Mouse (Mus musculus) layer of hippocampus, adult 11-12 months (tissue): ENCODE data around the gene Atp5h.
"Not testable (repeated sequence)": the region's sequence is repeated elsewhere in the genome, so short reads cannot be mapped to it uniquely, and the experiment has no call there.

Experiments used
- DNase-seq: peaks from one replicate; pipeline ENCODE4 v3.0.0; 2022; ENCODE audit warnings: low spot score

Atp5h gene

DNA sequence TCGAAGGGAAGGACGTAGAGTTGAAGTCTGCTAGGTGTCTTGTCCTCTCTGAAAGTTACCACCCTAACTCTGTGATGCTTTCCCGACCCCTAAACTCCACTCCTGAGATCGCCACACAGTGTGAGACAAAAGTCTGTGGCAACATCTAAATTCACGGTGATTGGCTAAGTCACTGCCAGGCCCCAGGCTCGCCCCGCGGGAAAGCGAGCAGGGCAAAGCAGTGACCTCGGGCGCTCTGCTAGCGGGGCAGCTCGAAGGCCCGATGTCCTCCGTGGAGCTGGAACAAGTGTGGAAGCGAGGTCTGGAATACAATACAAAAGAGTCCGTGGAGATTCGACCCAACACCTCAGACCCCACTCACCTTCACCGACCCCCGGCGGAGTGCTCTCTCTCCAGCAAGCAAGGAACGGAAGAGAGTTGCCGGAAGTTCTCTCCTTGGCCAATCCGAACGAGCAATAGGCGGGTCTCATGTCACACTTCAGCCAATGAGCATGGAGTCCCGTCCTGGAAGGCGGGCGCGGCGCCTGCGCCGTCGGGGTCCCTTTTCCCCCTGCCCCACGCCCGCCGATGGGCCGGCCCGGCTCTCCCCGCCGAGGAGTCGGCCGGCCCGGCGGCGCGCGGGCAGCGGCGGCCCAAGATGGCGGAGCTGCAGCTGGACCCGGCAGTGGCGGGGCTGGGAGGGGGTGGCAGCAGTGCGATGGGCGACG is at the start of gene Atp5h, which contains the start of gene Kctd2:
TSS of gene Atp5h (minus strand) at position 432 of the 707 bp plus-strand sequence.
TSS of gene Kctd2 (plus strand) at position 598 of the 707 bp plus-strand sequence.
- peak; percentile 96 for DNase-seq

DNA sequence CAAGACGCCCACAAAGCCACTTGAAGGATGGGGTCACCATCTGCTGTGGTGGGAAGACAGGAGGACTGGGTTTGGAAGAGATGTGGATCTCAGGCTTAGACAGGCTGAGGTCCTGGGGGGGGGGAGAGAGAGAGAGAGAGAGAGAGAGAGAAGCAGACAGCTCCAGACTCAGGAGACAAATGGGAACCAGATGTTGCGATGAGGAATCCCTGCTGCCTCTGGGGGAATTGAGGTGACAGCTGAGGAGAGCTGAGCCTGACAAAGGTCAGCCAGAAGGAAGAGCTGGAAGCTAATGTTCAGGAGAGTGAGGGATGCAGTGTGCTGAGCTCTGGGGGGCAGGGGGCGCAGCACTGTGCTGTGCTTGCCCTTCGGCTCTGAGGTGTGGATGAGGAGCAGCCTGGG is 47.5 kb upstream of the Atp5h start:
- no peak for DNase-seq

DNA sequence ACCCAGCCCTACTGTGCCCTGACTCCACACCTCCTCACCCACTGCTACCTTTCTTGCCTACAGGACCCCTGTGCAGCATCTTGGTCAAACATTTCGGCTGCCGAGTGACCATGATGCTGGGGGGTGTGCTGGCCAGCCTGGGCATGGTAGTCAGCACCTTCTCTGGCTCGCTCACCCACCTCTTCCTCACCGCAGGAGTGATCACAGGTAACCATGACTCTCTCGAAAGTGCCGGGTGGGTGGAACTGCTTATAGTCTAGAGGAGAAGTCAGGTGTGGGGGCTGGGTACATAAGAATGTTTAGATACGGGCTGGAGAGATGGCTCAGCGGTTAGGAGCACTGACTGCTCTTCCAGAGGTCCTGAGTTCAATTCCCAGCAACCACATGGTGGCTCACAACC is 45.1 kb upstream of the Atp5h start:
- no peak for DNase-seq

DNA sequence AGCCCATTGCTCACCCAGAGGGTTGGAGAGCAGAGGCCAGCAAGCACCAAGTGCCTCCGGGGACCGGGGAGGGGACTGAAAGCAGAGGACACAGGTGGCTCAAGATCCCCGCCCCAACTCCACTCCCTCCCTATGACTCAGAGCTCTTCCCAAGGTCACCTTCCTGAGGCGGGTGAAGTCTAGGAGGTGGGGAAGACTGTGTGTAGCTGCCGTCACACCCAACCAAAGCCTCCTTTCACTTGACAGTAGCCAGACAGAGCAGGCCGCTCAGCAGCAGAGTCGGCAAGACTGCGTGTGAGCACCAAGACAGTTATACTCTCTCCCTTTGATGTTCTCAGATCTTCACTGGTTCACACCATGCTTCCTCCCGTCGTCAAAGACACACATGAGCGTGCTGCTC is 43.6 kb upstream of the Atp5h start:
- DNase-seq, result no peak

DNA sequence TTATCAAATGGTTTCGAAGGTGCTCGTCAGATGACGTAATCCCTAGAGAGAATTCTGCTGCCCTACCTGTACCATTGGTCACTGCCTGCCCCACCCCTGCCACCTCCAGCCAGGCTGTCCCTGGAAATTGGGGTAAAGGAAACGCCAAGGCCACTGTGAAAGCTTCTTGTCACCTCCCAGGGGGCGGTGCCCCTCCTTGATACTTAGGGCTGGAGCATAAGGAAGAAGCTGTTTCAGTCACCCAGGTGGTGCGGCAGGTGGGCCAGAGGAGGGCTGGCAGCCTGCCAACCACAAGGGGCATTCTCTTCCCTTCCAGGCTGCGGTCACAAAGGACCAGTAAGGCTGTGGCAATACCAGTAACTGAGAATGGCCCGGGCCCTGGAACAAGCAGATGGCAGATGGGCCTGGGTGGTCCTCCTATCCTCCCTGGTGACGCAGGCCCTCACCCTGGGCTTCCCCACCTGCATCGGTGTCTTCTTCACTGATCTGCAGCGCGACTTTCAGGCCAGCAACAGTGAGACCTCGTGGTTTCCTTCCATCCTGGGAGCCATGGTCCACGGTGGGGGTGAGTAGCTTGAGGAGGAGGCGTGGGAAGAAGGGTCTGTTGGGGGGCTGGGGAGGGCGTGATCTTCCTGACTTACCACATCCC is 42.6 kb upstream of the Atp5h start, which contains the start of gene Slc16a5:
TSS of gene Slc16a5 (plus strand) at position 232 of the 649 bp plus-strand sequence.
- DNase-seq, result no peak

DNA sequence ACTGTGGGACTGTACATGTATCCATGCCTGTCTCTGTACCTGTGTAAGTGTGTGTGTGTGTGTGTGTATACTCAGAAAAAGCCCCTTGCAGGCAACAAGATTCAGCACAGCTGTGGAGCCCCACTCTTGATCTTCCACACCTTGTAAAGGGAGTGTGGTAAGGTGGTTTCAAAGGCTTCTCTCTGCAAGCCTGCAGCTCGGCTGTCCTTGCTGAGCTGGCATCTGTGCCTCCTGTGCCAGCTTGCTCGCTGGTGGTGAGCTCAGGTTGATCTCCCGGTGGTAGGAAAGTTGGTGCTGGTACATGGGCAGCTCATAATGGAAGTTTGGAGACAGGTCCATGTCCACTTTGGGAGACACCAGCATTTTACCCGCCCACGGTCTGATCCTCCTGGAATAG is 42.1 kb upstream of the Atp5h start:
- DNase-seq, result no peak

DNA sequence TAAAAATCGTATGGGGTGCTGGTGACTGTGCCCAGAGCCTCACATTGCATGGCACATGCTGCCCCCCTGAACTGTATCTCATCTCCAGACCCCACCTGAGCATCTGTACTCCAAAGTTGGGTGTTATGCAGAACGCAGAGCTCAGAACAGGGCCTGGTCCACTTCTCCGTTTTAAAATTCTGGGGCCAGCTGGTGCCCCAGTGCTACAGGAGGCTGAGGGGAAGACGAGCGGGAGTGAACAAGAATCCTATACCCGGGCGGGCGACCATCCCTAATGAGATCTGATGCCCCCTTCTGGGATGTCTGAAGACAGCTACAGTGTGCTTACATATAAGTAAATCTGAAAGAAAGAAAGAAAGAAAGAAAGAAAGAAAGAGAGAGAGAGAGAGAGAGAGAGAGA is 41.2 kb upstream of the Atp5h start:
- no peak for DNase-seq

DNA sequence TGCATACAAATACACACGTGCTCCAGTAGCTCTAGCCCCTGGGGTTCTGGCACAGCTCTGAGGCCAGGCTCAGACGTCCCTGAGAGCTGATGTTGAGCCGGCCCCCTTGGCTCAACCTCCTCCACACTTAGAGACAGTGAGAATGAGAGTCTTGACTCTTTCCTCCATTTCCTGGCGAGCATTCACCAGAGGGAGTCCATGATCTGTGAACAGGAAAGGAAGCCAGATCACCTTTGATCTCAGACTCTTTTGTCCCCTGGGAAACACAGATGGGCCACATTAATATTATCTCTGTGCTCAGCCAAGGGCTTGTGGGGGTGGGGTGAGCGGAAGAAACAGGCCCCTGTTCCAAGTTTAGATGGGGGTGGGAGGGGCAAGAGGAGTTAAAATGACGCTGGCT is 37.6 kb upstream of the Atp5h start:
- no peak for DNase-seq

DNA sequence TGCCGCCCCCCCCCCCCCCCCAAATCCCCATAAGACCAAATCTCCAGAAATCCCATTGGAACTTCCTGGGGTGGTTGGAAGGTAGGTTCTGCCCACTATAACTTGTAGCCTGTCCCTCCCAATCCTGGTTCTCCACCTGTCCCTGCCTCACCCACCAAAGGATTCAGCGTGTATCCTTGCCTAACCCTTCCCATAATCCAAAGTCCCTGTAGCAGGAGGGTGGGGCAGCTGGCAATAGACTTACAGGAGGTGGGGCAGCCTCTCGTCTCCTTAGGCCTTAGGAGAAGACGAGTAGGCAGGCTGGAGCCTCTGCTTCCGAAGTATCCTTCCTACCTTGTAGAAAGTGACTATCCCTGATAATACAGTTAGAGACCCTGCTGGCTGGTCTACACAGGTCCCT is 36.4 kb upstream of the Atp5h start:
- DNase-seq, result no peak

DNA sequence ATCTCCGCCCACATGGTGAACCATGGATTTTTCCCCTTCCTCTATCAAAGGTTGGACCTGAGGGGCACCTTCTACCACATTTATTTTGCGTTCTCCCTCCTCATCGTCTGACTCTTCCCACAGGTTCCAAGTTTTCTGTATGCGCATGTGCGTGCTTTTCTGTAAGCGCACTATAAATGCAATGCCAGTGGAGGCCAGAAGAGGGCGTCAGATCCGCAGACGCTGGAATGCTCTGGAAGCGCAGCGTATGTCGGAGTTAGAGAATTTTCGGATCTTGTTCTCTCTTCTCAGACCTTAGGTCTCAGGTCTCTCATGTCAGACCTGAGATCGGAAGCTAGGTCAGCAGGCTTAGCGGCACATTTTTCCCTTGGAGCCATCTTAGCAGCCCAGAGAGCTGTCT is 35.9 kb upstream of the Atp5h start:
- no peak for DNase-seq

DNA sequence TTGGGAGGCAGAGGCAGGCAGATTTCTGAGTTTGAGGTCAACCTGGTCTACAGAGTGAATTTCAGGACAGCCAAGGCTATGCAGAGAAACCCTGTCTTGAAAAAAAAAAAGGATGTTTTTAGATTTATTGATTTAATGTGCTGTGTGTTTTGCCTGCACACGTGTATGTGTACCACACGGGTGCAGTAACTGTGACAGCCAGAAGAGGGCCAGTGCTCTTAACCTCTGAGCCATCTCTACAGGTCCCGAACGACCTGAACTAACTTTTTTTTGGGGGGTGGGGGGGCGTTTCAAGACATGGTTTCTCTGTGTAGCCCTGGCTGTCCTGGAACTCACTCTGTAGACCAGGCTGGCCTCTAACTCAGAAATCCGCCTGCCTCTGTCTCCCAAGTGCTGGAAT is 35.1 kb upstream of the Atp5h start:
- DNase-seq, result not testable (repeated sequence)

DNA sequence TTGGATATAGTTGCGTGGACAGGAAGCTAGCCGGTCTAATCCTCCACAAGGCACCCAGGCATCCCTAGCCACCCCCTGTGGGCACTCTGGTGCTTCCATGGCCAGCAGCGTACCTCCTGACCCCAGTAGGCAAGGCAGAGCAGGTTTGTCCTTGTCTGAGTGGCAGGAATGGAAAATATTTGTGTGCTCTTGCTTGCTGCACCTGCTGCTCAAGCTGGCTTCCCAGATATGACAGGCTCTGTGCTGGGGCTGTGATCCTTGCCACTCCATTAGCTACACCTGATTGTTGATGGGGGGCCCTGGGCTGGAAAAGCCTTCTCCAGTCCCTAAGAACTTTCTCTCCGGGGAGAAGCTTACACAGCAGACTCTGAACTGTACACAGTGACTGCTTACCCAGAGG is 33.5 kb upstream of the Atp5h start:
- DNase-seq, result no peak

DNA sequence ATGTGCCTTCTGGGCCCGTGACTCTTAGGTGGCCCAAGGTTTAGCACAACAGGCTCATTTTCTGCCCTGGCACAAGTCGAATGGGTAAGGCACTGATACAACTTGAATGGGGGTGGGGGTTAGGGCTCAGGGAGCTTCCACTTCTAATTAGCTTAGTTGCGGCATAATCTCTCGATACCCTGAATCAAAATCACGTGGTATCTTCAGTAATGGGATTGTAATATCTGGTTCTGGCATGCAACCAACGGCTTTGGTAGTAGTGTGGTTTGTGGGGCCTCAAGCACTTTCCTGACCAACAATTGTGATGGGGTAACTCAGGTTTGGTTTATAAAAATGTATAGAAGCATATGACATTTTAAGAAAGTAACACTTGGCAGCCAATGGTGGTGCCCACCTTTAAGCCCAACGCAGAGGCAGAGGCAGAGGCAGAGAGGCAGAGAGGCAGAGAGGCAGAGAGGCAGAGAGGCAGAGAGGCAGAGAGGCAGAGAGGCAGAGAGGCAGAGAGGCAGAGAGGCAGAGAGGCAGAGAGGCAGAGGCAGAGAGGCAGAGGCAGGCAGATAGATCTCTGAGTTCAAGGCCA is 32.6 kb upstream of the Atp5h start:
- DNase-seq, result no peak

DNA sequence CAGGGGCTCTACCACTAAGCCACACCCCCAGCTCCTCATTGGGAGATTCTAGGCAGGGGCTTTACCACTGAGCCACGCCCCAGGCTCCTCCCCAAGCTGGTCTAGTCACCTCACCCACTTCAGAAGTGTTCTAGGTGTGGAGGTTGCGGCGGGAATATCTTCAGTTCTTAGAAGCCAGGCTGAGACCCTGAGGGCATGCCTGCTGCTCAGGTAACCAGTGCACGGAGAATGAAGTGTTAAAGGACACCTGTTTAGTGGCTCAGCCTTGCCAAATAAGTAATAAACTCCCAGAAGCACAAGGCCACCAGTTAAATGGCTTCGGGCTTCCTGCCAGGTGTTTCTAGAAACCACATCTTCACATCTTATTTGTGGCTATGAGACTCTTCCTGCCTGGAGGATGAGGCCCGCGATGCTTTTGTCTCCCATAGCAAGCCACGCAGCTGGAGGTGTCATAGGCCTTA is 32.0 kb upstream of the Atp5h start:
- no peak for DNase-seq

DNA sequence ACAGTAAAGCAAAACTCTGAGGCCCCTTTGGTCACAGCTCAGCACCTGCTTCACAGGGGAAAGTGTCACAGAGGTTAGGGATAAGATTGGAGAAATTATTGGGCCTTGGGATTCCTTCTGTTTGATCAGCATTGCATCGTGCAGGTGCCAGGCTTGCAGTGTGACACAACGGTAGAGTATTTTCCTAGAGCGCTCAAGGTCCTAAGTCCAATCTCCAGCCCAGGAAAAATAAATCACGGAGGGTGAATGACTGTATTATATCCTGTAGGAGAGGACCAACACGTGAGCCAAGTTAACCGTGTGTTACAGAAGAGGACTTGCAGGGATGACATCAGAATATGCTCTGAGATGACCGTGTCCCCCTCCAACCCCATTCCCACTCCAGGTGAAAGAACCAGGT is 30.4 kb upstream of the Atp5h start:
- no peak for DNase-seq

DNA sequence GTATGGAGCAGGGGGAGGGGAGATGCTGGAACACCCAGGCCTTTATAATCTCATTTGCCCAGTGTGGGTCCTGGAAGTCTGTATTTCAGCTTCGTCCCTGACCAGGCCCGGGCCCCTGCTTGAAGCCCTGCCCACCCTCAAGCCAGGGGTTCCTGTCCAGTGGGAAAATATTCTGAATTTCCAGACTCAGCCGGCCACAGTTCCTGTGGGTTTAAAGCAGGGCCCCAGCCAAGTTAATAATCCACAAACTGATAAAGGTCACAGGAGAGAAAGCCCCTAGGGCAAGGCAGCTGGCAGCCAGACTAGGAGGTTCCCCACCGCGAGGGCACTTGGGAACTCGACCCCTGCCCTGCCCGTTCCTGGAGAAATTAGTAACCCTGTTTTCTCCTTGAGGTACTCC is 29.2 kb upstream of the Atp5h start:
- DNase-seq, result no peak

DNA sequence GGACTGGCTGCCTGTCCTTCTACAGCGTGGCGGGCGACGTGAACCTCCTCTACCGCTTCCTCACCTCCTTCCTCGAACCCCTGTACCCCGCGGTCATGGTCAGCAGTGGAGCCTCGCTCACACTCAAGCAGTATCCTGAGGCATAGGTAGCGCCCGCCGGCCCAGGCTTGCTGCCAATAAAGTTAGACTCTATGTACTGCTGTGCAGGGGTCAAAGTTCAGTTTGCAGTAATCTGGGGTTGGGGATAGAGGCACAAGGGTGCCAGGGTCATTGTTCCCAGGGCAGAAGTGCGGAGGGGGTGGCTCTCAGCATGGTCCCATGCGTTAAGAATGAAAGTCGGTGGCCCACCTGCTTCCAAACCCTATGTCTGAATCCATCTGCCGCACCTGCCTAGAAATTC is 28.3 kb upstream of the Atp5h start:
- no peak for DNase-seq

DNA sequence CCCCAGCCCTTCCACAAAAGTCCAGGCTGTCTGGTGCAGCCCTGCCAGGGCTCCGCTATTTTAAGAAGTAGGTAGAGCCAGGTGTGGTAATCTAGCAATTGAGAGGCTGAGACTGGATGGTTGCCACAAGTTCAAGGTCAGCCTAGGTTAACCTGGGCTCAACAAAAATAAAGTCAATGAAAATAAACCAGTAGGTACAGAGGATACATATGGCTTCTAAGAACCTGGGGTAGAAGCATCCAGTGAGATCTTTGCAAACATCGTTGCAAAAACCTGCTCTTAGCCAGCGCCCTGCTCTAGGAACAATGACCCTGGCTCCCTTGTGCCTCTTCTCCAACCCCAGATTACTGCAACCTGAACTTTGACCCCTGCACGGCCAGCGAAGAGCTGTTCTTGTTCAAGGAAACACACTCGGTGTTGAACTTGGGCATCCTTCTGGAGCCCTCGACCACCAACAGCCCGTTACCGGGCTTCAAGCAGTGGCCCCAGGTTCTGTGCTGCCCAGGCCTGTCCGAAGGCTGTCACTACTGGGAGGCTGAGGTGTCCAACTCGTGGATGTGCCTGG is 27.6 kb upstream of the Atp5h start:
- DNase-seq, result no peak

DNA sequence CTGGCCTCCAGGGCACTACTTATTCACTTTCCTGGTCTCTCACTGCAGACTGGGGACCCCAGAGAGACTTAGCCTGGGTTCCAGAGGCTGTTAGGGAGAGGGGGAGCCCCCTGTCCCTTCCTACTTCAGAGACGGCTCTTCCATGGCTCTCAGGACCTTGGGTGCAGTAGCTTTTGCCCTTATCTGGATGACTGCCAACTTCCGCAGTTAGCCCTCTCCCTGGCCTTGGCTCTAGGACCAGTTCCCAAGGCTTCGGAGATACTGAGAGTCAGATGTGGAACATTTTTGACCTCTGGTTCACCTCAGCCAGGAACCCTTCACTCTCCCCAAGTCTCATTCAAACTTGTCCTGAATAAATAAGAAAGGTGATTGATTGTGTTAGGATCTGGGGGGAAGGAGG is 27.1 kb upstream of the Atp5h start:
- no peak for DNase-seq

DNA sequence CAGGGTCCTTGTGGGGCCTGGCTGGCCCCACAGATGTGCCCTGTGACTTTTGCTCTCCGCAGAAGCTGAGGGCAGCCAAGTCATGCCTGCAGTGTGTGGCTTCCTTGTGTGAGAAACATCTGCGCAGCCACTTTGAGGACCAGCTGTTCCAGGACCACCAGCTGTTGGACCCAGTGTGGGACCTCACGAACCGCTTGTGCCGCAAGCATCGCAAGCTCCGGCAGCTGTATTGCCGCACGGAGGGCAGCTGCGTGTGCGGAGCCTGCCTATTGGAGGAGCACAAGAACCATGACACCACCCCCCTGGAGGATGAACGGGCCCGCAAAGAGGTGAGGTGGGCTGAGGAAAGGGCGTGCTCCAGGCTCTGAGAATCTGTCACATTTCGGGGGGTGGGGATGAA is 21.7 kb upstream of the Atp5h start:
- DNase-seq, result no peak

DNA sequence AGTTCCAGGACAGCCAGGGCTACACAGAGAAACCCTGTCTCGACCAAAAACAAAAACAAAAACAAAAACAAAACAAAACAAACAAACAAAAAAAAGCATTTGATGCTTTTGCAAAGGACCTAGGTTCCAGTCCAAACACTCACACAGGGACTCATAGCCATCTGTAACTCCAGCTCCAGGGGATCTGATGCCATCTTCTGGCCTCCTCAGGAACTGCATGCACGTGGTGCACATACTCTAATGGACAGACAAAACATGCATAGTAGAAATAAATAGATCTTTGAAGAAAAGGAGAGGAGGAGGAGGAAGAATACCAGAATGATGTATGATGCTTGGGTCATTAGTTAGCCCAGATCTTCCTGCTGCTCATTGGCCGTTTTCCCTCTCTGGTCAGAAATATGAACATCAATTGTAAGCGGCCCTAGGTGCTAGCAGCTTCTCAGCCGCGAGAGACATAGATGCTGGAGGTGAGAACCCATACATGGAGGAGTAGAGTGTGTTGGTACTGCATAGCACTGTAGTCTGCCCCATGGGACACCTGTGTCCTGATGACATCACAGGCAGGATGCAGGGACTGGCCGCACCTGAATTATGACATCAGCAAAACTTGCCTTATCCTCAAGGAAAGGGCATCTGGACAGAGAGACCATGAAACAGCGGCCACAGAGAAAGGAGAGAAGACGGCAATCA is 20.3 kb upstream of the Atp5h start, which contains the start of gene Trim80:
TSS of gene Trim80 (plus strand) at position 640 of the 690 bp plus-strand sequence.
- no peak for DNase-seq

DNA sequence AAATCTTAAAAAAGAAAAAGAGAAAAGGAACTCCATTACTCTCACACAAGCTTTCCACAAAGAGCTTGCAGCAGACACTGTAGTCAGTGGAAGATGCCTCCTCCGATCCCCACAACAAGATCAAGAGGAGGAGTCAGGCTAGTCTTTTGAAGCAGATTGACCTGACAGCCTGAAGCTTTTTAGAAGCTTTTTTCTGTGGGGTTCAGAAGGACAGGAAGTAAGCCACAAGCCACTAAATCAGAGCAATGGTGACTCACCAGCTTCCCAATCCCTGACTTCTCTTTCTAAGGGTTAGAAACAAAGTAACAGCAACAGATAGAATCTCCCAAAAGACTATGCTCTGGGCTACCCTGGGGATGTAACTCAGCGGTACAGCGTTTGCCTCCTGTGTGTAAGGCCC is 19.6 kb upstream of the Atp5h start:
- DNase-seq, result no peak
